Mouse (Mus musculus): Measurements from ENCODE around the gene Cdc42ep4. TPM values are rescaled to one million over a fixed set of nuclear protein-coding genes. Genes with fewer than 3 reads are reported as not detected.
A peak's percentile ranks its signal among the peaks of the same experiment; 100 is the strongest.

The Cdc42ep4 gene
- polyA plus RNA-seq, 1 experiment from 2014 or later = 37.6 TPM

GRCm38 (mm10) chr11:113705966-113706652 is 45.6 kb downstream of the Cdc42ep4 start:
- CTCF ChIA-PET = interaction anchor here (1.4 kb wide), 2 partner anchors 101 to 105 kb away, joined by 3 to 4 read pairs; no protein-coding TSS in a partner anchor
- POLR2A ChIA-PET = no interaction called here
- in situ Hi-C loops (cut with MboI; ENCODE audit: low pct_unique_long_range_greater_than_20kb) = loop anchor here (25.0 kb wide), 1 partner anchor 956 kb away; the partner anchor contains the start of gene Rpl38
- no peak for ATAC-seq
- no peak for TF ChIP-seq CTCF (IDR thresholded peaks at IDR 0.05)
- DNase-seq (ENCODE audit: low read depth, low spot score) = no peak
- H3K27me3 ChIP-seq = no peaks in the 10 kb centered on the region

GRCm38 (mm10) chr11:113703758-113704157 is 47.9 kb downstream of the Cdc42ep4 start:
- POLR2A ChIA-PET = interaction anchor here (2.5 kb wide), 1 partner anchor 107 kb away, joined by 12 read pairs; no protein-coding TSS in a partner anchor
- CTCF ChIA-PET = interaction anchor here (0.9 to 2.7 kb wide), 7 partner anchors 10 to 111 kb away, joined by 3 to 32 read pairs (median 4); no protein-coding TSS in a partner anchor
- DNase-seq (ENCODE audit: low read depth, low spot score) = no peak
- TF ChIP-seq CTCF (IDR thresholded peaks at IDR 0.05) = peak; percentile 97
- peak; percentile 61 for ATAC-seq
- H3K27me3 ChIP-seq = no peaks in the 10 kb centered on the region
- in situ Hi-C loops (cut with MboI; ENCODE audit: low pct_unique_long_range_greater_than_20kb) = loop anchor here (5.0 to 25.0 kb wide), 2 partner anchors 109 to 959 kb away; partner anchors contain the start of gene Rpl38

GRCm38 (mm10) chr11:113699643-113700042 is 52.0 kb downstream of the Cdc42ep4 start:
- in situ Hi-C loops (cut with MboI; ENCODE audit: low pct_unique_long_range_greater_than_20kb) = loop anchor here (5.0 to 25.0 kb wide), 2 partner anchors 113 to 963 kb away; partner anchors contain the start of gene Rpl38
- H3K27me3 ChIP-seq = no peaks in the 10 kb centered on the region
- TF ChIP-seq CTCF (IDR thresholded peaks at IDR 0.05) = no peak
- POLR2A ChIA-PET = no interaction called here
- CTCF ChIA-PET = interaction anchor here (1.6 to 2.4 kb wide), 2 partner anchors 9 to 111 kb away, joined by 4 to 9 read pairs; partner anchors contain the start of gene Cpsf4l
- ATAC-seq (no peak), DNase-seq (ENCODE audit: low read depth, low spot score) (no peak)

- no peak for DNase-seq (ENCODE audit: low read depth, low spot score)
- CTCF ChIA-PET = interaction anchor here (2.4 kb wide), 1 partner anchor 113 kb away, joined by 9 read pairs; no protein-coding TSS in a partner anchor
- no peak for TF ChIP-seq CTCF (IDR thresholded peaks at IDR 0.05)
- no peak for ATAC-seq
- POLR2A ChIA-PET = interaction anchor here (0.6 kb wide), 1 partner anchor 13 kb away, joined by 3 read pairs; no protein-coding TSS in a partner anchor
- in situ Hi-C loops (cut with MboI; ENCODE audit: low pct_unique_long_range_greater_than_20kb) = no loop called here
- no peaks in the 10 kb centered on the region for H3K27me3 ChIP-seq
These were observed 53.6 kb downstream of the Cdc42ep4 start for GRCm38 (mm10) chr11:113698013-113698545.

GRCm38 (mm10) chr11:113697571-113697970 is 54.1 kb downstream of the Cdc42ep4 start:
- in situ Hi-C loops (cut with MboI; ENCODE audit: low pct_unique_long_range_greater_than_20kb) = no loop called here
- no peaks in the 10 kb centered on the region for H3K27me3 ChIP-seq
- no peak for ATAC-seq
- ChIA-PET POLR2A (no interaction called here), CTCF (interaction anchor here (2.4 kb wide), 1 partner anchor 113 kb away, joined by 9 read pairs; no protein-coding TSS in a partner anchor)
- no peak for TF ChIP-seq CTCF (IDR thresholded peaks at IDR 0.05)
- no peak for DNase-seq (ENCODE audit: low read depth, low spot score)

GRCm38 (mm10) chr11:113691851-113692250 is 59.8 kb downstream of the Cdc42ep4 start:
- CTCF ChIA-PET = interaction anchor here (1.9 kb wide), 1 partner anchor 58 kb away, joined by 3 read pairs; no protein-coding TSS in a partner anchor
- TF ChIP-seq CTCF (IDR thresholded peaks at IDR 0.05) = no peak
- in situ Hi-C loops (cut with MboI; ENCODE audit: low pct_unique_long_range_greater_than_20kb) = no loop called here
- POLR2A ChIA-PET = interaction anchor here (0.6 kb wide), 1 partner anchor 537 kb away, joined by 3 read pairs; no protein-coding TSS in a partner anchor
- ATAC-seq (no peak), DNase-seq (ENCODE audit: low read depth, low spot score) (no peak)
- H3K27me3 ChIP-seq = no peaks in the 10 kb centered on the region

- POLR2A ChIA-PET = no interaction called here
- no peaks in the 10 kb centered on the region for H3K27me3 ChIP-seq
- ATAC-seq = no peak
- in situ Hi-C loops (cut with MboI; ENCODE audit: low pct_unique_long_range_greater_than_20kb) = no loop called here
- CTCF ChIA-PET = interaction anchor here (1.9 kb wide), 1 partner anchor 59 kb away, joined by 3 read pairs; no protein-coding TSS in a partner anchor
- no peak for TF ChIP-seq CTCF (IDR thresholded peaks at IDR 0.05)
- no peak for DNase-seq (ENCODE audit: low read depth, low spot score)
These were observed 60.4 kb downstream of the Cdc42ep4 start for GRCm38 (mm10) chr11:113691318-113691717.

- TF ChIP-seq CTCF (IDR thresholded peaks at IDR 0.05) = no peak
- in situ Hi-C loops (cut with MboI; ENCODE audit: low pct_unique_long_range_greater_than_20kb) = no loop called here
- H3K27me3 ChIP-seq = no peaks in the 10 kb centered on the region
- ATAC-seq (no peak), DNase-seq (ENCODE audit: low read depth, low spot score) (no peak)
- ChIA-PET CTCF (interaction anchor here (1.5 to 1.9 kb wide), 3 partner anchors 38 to 120 kb away, joined by 3 read pairs; no protein-coding TSS in a partner anchor), POLR2A (interaction anchor here (0.7 kb wide), 1 partner anchor 129 kb away, joined by 9 read pairs; no protein-coding TSS in a partner anchor)
These were observed 61.2 kb downstream of the Cdc42ep4 start for GRCm38 (mm10) chr11:113690506-113690905.

GRCm38 (mm10) chr11:113687031-113687430 is 64.7 kb downstream of the Cdc42ep4 start:
- ATAC-seq = no peak
- ChIA-PET CTCF (no interaction called here), POLR2A (no interaction called here)
- in situ Hi-C loops (cut with MboI; ENCODE audit: low pct_unique_long_range_greater_than_20kb) = no loop called here
- no peak for DNase-seq (ENCODE audit: low read depth, low spot score)
- no peaks in the 10 kb centered on the region for H3K27me3 ChIP-seq
- no peak for TF ChIP-seq CTCF (IDR thresholded peaks at IDR 0.05)

GRCm38 (mm10) chr11:113684707-113685426 is 66.8 kb downstream of the Cdc42ep4 start:
- no peaks in the 10 kb centered on the region for H3K27me3 ChIP-seq
- DNase-seq (ENCODE audit: low read depth, low spot score) (no peak), ATAC-seq (no peak)
- in situ Hi-C loops (cut with MboI; ENCODE audit: low pct_unique_long_range_greater_than_20kb) = no loop called here
- TF ChIP-seq CTCF (IDR thresholded peaks at IDR 0.05) = no peak
- CTCF ChIA-PET = no interaction called here
- POLR2A ChIA-PET = interaction anchor here (0.5 to 1.3 kb wide), 3 partner anchors 9 to 62 kb away, joined by 3 to 5 read pairs (median 3); no protein-coding TSS in a partner anchor
